Mouse (Mus musculus): Measurements from ENCODE around the gene Ostc.

The Ostc gene

DNA sequence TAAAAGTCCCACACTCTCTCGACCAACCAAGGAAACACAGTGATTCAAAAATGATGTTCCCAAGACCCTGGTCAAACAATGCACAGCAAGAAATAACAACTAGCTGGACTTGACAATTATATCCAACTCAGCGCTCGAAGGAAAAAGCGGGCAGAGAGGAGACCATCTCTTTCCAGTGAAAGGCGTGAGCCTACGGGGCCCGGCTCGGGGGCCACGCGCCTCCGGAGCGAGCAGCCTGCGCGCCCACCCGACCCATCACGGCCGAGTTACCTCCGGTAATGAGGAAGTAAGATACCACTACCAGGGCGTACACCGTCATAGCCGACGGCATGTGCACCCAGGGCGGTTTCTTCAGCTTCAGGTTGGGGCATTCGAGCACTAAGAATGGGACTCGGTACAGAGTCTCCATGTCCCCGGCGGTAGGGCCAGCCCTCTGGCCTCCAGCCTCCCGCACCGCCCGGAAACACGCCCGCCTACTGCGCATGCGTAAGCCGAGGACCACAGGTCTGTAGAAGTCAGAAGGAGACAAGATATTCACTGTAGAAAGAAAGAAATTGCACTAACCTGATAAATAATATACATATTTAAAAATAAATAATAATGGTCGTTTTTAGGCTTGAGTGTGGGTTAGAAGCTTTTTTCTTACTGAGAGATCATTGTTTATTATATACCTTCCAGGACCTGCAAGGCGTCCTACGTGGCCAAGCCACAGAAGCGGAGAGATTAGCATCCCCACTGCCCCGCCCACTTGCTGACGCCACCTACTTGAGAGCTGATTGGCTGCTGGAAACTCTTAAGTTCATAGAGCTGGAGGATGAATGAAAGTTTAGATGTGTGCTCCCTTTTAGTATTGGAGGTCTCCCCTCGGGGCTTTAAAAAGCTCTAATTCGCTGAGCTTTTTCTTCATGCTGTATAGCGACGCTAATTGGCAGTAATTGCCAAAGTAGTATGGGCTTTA, at the start of gene Ostc:
Ostc (minus strand) TSS at position 478 of the 958 bp plus-strand sequence.
- DNase-seq, result peak; percentile 98

DNA sequence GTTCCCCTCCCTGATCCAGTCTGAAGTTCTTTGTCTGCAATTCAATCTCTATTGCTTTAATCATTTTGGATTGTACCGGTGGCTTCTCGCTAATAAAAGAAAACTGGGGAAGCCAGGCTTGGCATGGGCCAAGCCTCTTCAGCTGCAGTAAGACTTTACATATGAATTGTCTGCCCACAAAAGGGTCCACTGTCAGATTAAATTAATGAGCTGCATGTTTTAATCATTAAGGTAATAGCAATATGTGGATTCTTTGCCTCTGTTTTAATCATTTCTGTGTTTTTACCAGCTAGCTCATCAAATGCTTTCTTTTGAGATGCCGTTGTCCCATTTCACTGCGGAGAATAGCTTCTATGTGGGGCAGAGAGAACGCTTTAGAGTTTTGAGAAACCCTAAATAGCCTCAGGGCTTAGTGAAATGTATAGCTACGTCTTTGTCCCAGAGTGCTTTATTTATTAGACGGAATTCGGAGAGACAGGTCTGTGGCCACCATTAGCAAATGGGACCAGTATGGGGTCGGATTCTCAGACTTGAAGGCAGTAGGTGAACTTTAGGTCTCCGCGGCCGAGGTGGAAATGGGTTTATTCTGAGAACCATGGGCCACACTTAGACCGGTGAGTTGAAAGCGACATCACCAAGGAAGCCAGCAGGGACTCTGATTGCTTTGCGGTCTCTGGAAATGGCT, 49.1 kb upstream of the Ostc start:
- DNase-seq, result no peak

DNA sequence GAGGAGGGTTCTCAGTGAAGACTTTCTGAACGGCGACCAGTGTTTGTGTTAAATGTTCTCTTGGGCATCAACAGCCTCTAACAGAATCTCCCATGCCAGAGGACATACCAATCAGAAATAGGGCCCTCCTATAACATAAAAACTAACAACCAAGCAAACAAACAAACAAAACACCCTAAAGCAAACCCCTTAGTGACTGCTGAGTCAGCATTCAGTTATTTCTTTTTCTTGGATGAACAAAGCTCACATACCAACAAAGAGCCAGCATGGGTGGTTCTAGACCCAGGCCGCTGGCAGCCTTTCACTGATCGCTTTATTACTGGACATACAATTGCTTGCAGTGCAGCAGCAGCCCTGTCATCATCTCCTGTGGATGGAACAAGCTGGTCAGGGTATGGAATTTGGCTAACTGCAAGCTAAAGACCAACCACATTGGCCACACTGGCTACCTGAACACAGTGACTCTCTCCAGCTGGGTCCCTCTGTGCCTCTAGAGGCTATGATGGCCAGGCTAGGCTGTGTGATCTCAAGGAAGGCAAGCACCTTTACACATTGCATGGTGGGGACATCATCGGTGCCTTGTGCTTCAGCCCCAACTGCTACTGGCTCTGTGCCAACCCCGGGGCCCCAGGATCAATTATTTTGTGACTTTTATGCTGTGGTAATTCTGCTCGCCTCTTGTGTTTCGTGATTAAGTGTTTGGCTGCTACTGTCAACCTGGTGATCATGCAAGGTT, 48.0 kb upstream of the Ostc start:
- DNase-seq, result no peak

DNA sequence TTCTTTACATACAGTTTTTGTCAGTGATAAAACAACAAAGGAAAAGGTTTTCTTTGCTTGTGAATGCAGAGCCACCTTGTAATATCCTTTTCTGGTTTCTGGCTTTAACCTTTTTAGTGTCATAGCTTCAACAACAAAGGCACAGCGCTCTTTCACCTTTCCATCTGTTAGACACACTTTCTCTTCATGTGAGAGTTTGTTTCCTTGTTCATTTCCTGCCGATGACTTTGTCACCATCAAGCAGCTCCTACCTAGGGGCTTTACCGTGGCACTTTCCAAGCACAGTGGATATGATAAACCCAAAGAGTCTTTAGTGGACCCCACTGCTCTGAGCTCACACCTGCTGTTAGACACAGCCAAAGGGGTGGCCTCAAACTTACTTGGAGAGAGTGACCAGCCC, 40.0 kb upstream of the Ostc start:
- peak; percentile 45 for DNase-seq

DNA sequence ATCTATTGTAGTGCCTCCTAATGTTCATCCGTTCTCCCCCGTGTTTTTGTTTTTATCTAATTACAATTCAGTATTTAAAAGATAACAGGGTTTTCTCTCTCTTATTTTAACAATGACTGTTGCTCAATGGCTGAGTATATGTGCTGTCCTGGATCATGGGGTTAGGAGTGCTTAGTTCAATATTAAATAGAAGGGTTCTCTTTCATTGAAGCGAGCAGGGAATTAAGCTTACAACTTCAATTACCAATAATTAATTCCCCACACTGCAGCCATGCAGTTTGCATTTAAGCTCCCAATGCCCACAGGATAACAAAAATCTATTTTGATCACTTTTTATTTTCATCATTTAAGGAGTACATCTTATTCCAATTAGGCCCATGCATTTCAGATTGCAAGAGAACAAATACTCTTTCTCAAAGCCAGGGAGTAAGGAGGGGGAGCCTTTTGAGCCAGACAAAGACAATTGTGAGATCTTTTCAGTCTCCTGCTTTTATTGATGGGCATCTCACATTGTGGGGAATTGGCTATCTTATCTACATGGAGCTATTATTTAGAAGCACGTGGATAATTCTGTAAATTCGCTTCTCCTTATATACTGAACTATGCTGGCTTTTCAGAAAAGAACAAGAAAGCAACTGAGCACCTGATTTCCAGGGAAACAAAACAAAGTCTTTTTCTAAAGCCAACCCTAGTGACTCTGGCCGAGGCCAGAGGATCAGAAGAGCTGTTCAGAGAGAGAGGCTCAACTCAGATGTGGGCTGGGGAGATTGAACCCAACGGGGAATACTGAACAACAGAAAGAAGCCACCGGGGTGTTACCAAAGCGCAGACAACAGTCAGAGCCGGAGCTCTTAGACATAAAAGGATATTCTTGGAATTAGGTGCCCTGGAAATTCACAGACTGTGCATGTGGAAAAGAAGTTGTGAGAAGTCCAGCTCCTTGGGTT, 37.7 kb upstream of the Ostc start:
- DNase-seq, result no peak

DNA sequence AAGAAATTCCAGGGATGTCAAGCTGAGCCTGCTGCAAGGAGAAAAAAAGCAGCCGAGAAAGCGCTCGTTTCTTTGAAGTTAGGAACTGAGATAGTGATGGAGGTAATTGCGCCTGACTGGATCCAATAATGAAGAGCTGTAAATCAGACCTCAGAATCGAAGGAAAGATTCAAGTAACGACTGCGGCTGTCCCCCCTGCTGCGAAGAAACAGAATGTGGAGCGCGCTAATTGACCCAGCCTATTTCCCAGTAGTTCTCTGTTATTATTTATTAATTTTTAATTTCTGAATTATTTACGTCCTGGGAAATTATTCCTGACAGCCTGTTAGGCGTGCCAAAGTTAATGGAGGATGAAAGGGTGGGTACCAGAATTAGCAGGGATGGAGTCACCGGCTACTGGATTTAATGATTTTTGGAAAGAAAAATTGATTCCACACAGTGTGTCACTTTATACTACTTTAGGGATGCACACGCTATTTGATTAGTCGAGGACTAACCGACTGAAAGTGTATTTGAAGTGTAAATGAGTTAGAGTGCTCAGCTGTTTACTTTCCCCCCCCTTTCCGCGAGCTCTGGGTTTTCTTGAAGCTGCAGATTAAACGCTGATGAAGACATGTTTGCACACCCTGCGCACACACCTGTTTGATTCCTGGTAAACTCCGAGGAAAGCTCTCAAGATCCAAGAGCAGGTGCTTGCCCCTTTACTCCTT, 28.6 kb upstream of the Ostc start:
- no peak for DNase-seq

DNA sequence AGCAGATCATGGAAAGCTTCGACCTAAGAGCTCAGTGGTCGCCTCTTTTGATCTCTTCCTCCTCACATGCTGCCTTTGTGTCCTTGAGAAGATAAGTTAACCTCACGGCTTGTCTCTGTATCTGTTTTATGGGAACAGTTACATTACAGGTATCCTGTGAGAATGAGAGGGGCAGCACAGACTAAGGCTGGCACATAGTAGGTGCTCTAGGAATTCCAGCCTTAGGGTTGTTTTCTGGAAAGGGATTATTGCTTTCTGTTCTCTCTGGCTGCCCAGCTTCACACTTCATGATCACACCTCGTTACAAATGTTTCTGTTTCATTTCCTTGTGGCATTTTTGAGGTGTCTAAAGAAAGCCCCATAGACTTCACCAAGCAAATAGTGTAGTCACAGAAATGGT, 27.5 kb upstream of the Ostc start:
- no peak for DNase-seq

DNA sequence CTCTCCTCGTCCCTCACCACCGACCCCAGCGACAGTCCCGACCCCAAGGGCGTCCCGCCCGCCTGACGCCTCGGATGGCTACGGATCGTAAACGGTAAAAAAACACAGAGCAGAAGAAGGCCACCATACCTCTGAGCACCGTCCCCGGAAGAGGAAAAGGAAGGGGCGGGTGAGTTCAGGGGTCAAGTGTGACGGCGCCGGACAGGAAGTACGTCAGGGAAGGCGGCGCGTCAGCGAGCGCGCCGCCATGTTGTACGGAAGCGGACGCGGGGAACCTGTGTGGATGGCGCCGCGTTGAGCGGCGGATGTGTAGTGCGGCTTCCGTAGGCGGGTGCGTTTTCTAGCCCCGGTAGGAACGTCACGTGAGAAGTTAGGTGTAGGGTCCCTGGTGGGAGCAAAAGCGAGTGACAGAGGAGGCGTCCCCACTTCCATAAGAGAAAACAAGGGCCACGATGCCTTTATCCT, 21.0 kb upstream of the Ostc start, which contains the start of gene Rpl34:
Rpl34 (minus strand) TSS at position 210 of the 465 bp plus-strand sequence.
- peak; percentile 94 for DNase-seq

DNA sequence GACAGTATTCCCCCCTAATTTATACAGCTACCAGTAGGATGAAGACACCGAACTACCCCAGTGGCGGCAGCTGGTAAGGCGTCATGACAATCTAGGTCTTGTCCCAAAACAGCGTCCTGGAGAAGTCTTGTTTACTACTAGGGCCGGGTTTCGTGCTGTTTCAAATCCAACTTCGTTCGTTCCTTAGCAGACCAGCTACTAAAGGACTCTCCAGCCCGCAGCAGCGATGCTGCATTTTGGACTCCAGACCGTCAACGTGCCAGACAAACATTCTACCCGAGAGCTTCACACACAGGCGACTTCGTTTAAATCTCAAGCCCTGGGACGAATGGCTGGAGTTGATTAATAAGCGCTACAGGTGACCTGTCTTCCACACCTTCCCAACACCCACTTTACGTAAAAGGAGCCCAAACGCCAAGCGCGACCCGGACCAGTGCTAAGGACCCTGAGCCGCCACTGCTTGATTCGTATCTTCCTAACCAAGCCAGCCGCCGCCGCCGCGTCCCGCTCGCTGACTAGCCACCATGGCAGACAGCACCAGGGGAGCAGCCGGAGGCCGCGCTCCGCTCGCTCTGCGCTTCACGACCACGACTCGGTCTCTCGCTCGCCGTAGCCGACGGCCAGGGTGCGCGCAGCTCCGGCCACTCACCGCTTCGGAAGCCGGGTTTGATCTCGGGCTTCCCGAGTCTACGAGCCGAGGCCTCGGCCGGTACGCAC, 20.4 kb upstream of the Ostc start:
- DNase-seq, result peak; percentile 61

DNA sequence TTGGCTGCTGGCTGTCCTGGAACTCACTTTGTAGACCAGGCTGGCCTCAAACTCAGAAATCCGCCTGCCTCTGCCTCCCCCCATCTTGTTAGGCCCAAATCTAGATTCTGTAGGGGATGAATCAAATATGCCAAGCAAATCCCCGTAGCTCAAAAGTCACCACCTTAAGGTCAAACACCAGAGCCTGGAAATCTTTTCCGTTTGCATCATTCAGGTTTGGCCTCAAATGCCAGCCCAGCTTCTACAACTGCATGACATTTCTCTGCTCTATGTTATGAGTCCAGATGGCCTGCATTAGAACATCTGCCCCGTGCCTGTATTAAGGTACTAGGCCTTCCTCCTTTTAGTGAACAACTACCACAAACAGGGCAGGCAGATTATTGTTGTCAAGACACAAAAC, 18.4 kb upstream of the Ostc start:
- DNase-seq, result no peak

DNA sequence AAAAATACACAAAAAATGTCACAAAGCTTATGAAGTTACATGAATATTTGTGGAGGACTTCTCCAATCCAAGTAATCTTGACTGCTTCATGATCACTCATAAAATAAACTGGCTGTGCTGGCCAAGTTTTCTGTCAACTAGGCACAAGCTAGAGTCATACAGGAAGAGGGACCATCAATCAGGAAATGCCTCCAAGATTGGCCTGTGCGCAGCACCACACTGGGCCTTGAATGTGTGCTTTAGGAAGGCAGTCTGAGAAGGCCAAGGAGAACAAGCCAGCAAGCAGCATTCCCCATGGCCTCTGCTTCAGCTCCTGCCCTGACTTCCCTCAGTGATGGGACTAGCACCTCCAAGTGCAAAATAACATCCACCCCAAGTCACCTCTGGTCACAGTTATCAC, 17.8 kb upstream of the Ostc start:
- no peak for DNase-seq

DNA sequence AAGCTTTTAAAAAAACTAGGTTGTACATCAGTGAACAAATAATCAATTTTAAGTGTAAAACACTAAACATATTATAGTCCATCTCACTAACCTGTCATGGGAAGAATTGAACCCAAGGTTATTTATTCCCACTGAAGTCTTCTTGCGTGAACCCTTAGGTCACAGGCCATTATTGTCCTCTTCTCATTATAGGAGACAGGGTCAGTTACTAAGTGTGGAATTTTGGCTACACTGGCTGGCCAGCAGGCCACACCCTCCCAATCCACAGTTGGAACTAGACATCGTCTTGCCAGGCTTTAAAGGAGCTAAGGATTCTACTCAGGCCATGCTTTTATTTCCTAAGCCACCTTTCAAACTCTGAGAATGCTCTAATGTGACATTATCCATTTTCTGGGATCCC, 16.5 kb upstream of the Ostc start:
- no peak for DNase-seq

DNA sequence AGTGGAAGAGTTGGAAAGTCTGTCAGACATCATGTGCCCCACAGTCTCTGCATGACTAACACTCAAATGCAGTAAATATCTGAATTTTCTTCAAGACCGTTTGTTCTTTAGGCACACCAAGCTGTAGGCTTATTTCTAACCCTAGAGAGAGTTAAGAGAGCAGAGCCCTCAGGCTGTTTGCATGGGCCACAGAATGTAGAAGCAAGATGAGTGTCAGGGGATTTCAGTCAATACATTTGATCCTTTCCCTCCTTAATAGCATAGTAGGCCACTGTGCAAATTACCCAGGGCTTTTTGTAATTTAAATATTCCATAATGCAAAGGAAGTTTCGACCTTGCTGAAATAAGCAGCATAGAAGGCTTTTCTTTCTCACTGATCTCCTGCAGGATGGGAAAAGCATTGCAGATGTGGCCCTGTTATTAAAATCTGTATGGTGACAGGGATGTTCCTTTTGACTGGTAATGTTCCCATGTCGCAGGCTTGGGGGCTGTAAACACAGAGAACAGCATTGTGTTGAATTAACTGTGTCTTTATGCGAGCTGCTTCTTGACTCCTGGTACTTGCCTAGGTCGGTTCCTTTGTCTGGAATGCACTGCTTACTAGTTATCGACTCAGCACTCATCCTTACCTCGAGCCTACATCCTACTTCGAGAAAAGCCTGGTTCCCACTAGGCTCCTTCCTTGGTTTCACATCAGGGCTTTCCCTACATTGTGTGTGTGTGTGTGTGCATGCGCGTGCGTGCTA, 13.7 kb upstream of the Ostc start:
- DNase-seq, result no peak

DNA sequence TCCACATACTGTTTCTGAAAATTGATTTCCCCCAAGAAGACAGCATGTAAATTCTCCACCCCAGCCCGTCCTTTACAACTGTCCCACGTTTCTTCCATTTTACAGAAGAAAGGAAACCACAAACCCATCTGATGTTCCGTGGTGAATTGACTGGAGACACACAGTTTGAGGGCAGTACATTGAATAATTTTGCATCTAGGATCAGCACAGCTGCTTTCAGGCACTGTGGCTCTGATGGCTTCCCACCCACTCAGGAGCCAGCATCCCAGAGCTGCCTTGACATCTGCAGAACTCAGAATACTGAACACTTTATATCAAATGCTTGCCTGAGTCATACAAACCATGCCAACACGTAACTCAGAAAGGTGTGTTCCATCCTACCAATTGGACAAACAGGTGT, 11.0 kb upstream of the Ostc start:
- no peak for DNase-seq

DNA sequence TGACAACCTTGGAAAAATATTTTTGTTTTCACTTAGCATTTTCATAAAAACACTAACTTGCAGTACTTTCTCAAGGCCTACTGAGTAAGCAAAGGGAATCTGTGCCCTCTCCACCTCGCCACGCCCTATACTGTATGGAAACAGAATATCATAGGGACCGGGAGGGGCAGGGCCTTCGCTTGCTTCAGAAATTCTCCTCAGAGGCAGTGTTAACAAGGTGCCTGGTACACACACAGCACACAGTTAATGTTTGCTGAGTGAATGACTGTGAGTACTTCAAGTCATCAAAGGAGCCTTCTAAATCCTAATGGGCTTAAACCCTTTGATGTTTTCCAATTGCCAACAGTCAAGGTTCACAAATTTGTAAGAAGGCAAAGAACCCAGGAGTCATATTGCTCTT, 9.6 kb upstream of the Ostc start:
- DNase-seq, result no peak

DNA sequence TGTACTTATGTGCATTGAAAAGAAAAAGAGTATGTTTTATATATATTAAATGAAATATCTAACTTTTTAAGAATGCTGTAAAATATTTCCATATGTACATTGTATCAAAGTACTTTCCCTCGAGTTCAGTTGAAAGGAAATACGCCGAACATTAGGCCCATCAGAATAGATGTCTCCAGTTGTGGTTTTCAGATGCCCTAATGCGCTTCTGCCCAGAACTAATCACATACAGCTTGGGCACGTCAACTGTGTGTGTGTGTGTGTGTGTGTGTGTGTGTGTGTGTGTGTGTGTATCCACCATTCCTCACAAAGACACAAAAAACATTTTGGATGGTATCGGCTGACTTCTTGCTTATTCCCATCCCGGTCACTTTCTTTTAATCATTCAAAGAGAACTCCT, 7.3 kb upstream of the Ostc start:
- DNase-seq, result no peak

DNA sequence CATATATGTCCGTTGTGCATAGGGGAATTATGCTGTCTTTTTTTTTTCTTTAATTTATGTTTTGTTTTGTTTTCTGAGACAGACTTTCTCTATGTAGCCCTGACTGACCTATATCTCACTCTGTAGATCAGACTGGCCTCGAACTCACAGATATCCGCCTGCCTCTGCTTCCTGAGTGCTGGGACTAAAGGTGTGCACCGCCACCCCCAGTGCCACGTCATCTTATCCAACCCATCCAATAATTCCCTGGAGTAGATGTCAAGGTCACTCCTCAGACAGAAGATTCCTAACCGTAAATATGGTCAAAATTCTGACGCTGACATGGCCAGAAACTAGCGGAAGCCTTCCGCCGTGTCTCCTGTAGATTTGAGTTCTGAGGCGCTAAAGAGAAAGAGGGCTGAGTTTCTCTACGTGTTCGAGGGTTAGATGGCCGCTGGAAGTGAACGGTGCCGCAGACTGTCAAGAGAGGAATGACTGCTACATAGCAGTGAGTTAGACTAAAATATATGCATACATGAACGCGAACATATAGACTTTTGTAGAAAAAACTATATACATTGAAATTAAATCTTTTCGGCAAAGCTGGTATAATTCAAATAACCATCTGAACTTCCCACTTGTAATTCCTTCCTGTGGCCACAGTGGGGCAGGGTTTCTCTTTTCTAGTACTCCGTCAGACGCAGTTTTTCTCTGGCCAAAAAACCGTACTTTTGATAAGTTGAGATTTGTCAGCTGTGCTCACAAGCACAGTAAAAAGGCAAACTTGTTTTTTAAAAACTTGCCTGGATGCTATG, 5.7 kb upstream of the Ostc start:
- DNase-seq, result peak; percentile 78

DNA sequence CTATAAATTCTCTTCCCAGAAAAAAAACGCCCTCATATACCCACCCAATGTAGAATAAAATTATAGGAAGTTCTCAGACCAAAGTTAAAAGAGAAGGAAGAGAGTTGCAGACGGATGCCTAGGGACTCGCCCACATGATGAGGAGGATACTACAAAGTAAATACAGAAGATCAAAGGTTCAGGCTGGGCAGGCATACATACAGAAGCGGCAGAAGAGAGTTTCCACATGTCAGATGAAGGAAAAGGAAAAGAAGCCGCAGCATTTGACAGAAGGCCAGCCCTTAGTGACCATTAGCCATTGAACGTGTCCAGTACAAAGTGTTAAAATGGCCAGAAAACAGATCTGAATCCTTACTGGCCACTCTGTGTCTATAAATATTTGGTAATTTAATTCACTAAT, 3.6 kb upstream of the Ostc start:
- no peak for DNase-seq

DNA sequence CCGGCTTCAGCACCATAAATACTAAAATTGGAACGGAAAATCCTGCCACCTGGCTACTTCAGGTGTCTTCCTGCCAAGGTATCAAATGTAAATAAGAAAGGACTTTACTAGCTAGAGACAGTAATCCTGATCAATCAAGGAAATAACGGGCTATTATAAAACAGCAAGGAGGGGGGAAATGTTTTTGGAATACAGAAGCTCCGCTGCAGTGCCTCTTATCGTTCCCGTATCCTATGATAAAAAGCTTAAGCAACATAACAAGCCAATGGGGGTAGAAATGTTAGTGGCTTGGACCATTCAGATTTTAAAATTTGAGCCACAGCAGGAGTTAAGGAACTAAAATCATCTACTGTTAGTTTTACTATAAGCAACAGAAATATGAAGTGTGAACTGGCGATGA, 859 bp upstream of the Ostc start:
- no peak for DNase-seq

Data from thymus, postnatal 14 days (tissue).